Mouse (Mus musculus) heart, adult 8-10 months (tissue): Measurements from ENCODE around the gene Rpl32. TPM values are rescaled to one million over a fixed set of nuclear protein-coding genes. Genes with fewer than 3 reads are reported as not detected.

Experiments
- DNase-seq: peaks from one replicate; pipeline ENCODE4 v3.0.0; 2022; ENCODE audit warnings: low spot score
- total RNA-seq, 4 experiments: library from RNA; stranded (reverse); gene quantifications; 2 replicates each; pipeline ENCODE4 v1.2.4; 2022

Gene Rpl32
- total RNA-seq, 4 experiments from 2014 or later = 586 to 697 (median 628) TPM

GRCm38 (mm10) chr6:115818129-115818528 lies 9.6 kb upstream of the Rpl32 start:
- no peak for DNase-seq

DNA sequence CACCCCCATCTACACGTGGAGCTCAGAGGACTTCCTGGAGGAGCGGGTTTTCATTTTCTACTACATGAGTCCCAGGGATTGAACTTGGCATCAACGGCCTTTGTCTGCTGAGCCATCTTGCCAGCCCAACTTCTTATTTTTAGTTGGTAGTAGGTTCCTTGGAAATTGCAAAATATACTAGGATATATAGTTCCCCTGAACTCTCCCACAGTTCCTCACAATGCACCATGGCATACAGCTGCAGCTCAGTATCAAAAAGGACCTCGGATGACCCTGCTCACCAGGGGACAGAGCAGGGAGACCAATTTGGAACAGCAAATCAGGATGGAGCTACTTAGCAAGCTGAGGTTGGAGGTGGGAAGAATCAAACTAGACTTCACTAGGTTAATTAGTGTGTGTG lies 6.5 kb upstream of the Rpl32 start:
- no peak for DNase-seq

GRCm38 (mm10) chr6:115814104-115814503 lies 5.6 kb upstream of the Rpl32 start:
- DNase-seq = peak; percentile 69

GRCm38 (mm10) chr6:115811606-115812005 lies 3.1 kb upstream of the Rpl32 start:
- DNase-seq = no peak

GRCm38 (mm10) chr6:115808196-115808487 lies 405 bp downstream of the Rpl32 start:
- DNase-seq = no peak

- DNase-seq = no peak
Measured at GRCm38 (mm10) chr6:115807464-115808195, 917 bp downstream of the Rpl32 start.

- DNase-seq = no peak
Measured at GRCm38 (mm10) chr6:115804432-115805192, 3.9 kb downstream of the Rpl32 start.

DNA sequence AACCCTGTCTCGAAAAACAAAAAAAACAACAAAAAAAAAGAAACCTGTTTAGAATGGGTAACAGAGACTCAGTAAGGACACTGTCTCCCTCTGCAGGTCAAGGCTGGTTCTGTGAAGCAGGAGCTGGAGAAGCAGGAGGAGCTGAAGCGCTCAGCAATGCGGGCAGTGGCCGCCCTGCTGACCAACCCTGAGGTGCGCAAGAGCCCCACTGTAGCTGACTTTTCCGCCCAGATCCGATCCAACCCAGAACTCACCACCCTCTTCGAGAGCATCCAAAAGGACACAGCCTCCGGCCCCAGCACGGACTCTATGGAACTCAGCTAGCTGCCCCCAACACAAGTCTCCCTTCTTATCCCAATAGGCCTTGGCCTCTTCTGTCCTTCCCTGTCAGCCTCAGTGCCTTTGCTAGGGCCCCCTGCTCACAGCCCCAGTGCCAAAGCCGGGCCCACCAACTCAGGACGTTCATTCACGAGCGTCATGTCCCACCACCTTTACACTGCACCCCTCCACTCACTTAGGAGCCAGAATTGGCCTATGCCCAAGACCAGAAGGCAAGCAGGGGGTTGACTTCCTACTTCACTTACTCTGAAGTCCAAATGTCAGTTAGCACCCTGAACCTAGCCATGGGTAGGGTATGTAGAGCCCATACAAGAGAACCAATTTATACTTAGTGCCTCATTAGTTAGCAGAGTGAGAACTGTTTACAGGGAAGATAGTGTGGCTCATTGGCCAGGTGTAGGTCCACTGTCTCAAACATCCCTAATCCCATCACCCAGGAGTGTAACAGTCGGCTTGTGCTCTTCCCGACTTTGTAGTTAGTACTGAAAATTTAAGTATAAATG lies 4.8 kb downstream of the Rpl32 start:
- peak; percentile 48 for DNase-seq

- no peak for DNase-seq
Measured at GRCm38 (mm10) chr6:115801811-115802210, 6.7 kb downstream of the Rpl32 start.

DNA sequence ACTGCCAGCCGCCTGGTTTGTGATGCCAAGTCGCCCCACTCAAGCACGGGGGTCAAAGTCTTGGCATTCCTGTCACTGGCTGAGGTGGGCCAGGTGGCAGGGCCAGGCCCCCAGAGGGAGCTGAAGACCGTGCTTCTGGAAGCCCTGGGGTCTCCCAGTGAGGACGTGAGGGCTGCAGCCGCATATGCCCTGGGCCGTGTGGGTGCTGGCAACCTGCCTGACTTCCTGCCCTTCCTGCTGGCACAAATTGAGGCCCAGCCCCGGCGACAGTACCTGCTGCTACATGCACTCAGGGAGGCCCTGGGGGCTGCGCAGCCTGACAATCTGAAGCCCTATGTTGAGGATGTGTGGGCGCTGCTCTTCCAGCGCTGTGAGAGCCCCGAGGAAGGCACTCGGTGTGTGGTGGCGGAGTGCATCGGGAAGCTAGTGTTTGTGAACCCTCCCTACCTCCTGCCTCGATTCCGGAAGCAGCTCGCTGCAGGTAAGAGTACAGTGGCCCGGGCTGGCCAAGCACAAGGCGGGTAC lies 15.8 kb downstream of the Rpl32 start:
- no peak for DNase-seq

- no peak for DNase-seq
Measured at GRCm38 (mm10) chr6:115791842-115792686, 16.5 kb downstream of the Rpl32 start.

DNA sequence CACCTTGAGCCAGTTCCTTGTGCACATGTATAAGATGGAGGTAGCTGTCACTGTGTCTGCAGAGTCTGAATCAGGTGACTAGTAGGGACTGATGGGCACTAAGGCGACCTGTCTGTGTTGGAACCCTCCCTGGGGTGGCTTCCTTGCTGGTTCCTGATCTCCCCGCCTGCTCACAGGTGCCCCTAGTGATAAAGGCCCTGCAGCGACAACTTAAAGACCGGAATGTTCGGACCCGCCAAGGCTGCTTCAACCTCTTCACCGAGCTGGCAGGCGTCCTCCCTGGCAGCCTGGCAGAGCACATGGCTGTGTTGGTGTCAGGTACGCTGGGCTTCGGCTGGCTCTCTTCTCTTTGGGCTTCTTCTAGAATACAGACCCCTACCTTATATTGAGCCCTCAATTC lies 17.5 kb downstream of the Rpl32 start:
- DNase-seq = no peak

DNA sequence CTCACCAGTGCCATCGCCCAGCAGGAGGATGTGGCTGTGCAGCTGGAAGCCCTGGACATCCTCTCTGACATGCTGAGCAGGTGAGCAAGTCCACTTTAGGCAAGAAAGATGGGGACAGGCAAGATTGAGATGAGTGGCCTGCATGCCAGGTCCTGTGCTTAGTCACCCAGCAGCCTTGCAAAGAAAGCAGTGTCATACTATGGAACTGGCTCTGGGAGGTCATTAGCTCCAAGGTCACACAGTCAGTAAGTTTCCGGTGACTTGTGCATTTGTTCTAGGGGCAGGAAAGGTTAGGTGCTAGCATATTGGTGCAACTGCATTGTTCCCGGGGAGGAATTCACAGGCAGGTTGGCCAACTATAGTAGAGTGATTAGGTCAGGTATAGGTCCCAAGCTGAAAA lies 25.8 kb downstream of the Rpl32 start:
- DNase-seq = no peak

GRCm38 (mm10) chr6:115776363-115776762 lies 32.2 kb downstream of the Rpl32 start:
- DNase-seq = no peak

- peak; percentile 54 for DNase-seq
Measured at GRCm38 (mm10) chr6:115775838-115776237, 32.7 kb downstream of the Rpl32 start.

DNA sequence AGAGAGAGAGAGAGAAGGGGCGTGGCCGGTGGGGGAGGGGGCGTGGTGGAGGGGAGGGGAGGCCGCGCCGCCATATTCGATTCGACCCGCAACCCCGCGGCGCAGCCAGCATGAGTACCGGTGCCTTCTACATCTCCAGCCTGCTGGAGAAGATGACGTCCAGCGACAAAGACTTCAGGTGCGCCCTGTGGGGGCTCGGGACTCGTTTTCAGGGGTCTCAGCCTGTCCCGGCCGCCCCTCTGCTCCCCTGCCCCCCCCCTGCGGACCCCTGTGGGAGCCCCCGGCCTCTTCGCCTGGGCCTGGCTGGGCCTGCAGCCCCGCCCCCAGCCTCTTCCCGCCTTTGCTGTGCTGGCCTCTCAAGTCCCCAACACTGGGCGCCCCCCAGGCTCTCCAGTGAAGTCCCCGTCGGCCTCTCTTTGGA lies 34.0 kb downstream of the Rpl32 start, which contains the start of gene Cand2:
TSS of gene Cand2 (plus strand) at position 38 of the 421 bp plus-strand sequence.
- DNase-seq = no peak

DNA sequence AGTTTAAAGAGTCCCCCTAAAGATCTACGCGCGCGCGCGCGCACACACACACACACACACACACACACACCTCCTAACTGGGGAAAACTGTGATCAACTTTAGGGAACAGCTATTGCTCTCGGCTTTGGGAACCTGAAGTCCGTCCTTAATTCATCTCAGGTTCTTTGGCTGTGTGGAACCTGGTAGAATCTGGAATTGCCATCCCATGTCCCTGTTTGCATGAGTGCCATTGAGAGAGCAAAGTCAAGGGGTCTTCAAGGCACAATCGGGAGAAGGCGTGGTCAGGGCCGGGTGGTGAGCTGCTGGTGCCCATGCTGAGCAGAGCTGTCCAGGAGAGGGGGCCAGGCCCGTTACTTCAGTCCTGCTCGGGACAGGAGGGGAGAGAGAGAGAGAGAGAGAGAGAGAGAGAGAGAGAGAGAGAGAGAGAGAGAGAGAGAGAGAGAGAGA lies 34.6 kb downstream of the Rpl32 start:
- no peak for DNase-seq

DNA sequence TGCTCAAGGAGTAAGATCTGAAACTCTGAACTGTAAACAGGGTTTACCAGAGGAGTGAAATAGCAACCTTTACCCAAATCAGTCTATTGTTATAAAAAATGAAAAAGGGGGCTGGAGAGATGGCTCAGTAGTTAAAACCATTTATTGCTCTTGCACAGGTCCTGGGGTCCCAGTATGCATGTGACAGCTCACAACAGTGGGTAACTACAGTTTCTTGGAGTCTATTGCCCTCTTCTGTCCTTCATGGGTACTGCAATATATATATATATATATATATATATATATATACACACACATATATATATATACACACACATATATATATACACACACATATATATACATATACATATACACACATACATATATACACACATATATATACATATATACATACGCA lies 35.9 kb downstream of the Rpl32 start:
- DNase-seq = no peak

- DNase-seq = no peak
Measured at GRCm38 (mm10) chr6:115772201-115772600, 36.3 kb downstream of the Rpl32 start.

DNA sequence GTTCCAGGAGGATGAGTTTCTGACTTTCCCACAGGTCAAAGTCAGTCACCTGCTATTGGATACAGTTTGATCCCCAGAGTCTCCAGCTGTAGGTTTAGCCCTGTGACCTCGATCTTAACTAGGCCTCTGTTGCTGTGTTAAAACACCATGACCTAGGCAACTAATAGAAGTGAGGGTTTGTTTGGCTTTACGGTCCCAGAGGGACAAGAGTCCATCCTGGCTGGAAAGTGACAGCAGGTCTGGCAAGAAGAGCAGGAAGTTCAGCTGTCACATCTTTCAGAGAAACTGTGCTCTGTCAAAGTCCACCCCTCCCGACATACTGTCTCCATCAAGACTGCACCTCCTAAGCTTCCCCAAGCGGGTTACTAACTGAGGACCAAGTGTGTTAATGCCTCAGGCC lies 37.7 kb downstream of the Rpl32 start:
- no peak for DNase-seq

DNA sequence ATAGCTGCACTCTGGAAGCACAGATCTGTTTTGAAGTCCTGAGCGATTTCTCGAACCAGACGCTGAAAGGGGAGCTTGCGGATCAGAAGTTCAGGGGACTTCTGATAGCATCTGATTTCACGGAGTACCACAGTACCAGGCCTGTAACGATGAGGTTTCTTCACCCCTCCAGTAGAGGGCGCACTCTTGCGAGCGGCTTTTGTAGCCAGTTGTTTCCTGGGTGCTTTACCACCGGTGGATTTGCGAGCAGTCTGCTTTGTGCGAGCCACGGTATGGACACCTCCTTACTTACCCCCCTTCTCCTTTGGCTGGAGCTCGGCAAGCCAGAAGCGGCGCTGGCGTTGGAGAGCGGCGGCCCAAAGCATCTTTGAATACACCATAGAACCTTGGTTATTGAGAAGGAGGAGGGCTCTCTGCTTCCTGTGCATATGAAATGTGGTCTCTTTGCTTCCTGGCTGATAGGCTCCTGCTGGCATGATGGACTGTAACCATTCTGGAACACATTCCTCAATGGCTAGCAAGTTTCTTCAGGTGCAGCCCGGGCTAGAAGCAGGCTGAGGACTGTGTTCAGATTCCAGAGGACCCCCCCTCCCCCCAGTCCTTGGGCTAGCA lies 38.4 kb downstream of the Rpl32 start:
- DNase-seq = no peak
